Mouse (Mus musculus) lung, adult 2 months (tissue): ENCODE data around the gene Hspb7.

Experiments
- CTCF ChIP-seq: fragments of 200-500 bp; IDR thresholded peaks from 2 replicates; pipeline ENCODE4 v1.5.1; 2011; ENCODE audit warnings: mild to moderate bottlenecking, low read length, control low read depth; ENCODE audit not compliant: insufficient read depth
- POLR2A ChIP-seq: fragments of 200-500 bp; IDR thresholded peaks from 2 replicates; pipeline ENCODE4 v1.6.1; 2011; ENCODE audit warnings: low read depth, mild to moderate bottlenecking, control low read depth, low read length, borderline replicate concordance; ENCODE audit errors: extremely low read depth

- TF ChIP-seq CTCF: no peak
- no peak for TF ChIP-seq POLR2A
These were observed 46.4 kb downstream of the Hspb7 start for GRCm38 (mm10) chr4:141466844-141467580.
